In genomic region chr16:44493868-44494267, GRCm38 (mm10) we compare ENCODE assay signal across 9 mouse cellular contexts.
DNase-seq lines count a peak whose midpoint lies in the region; ATAC-seq and TF ChIP-seq lines count a peak whose summit lies in the region.
"Had no signal": no experiment of that assay in that cellular context is flagged by ENCODE, and none has a peak within 500 bp of the region (broad histone marks: within the 10 kb centered on the region; RNA-seq: fewer than 3 reads in every experiment).

No protein-coding gene starts in this region.

- TF ChIP-seq POLR2A in limb, embryonic 14.5 days (IDR thresholded peaks at IDR 0.05; ENCODE audit: borderline replicate concordance, extremely low read depth, insufficient read depth, insufficient read length), result no peak

- H3K4me1 ChIP-seq in forebrain, embryonic 14.5 days (ENCODE audit: control insufficient read depth, insufficient read depth, low read length), result peaks cover 23% of the 10 kb centered on the region; the same call in 1 of the 2 replicates
- peaks cover 21% of the 10 kb centered on the region for H3K4me1 ChIP-seq in limb, embryonic 14.5 days (ENCODE audit: control insufficient read depth, insufficient read depth, low read length)
- H3K4me1 ChIP-seq in liver, postnatal 0 days (ENCODE audit: insufficient read depth), result no peaks in the 10 kb centered on the region
- H3K4me1 ChIP-seq in liver, embryonic 11.5 days (replicated peaks; ENCODE audit: control insufficient read depth, insufficient read depth, low read length), result 0 out of 2 replicates have a peak, but pooled peaks cover 3% of the 10 kb centered on the region

- H3K9ac ChIP-seq in forebrain, embryonic 14.5 days (ENCODE audit: low read length), result no peak overlapping the region
- H3K9ac ChIP-seq in limb, embryonic 14.5 days (ENCODE audit: low read depth, low read length, severe bottlenecking), result no peak overlapping the region
- no peak overlapping the region for H3K9ac ChIP-seq in liver, postnatal 0 days (replicated peaks)
- H3K9ac ChIP-seq in liver, embryonic 11.5 days (ENCODE audit: low read depth, low read length), result no peak overlapping the region

- peak; percentile 62 for ATAC-seq in forebrain, embryonic 14.5 days
- no peak for ATAC-seq in limb, embryonic 14.5 days (ENCODE audit: low FRiP score, low read depth)
- no peak for ATAC-seq in liver, postnatal 0 days
- no peak for ATAC-seq in liver, embryonic 11.5 days (replicated peaks; ENCODE audit: low FRiP score)

- DNase-seq in cerebellum, postnatal 25 days, result peak; percentile 17 to 23
- DNase-seq in cerebellum, adult 9-10 months, result no peak
- peak; percentile 79 for DNase-seq in Muller cell, postnatal 12 days (ENCODE audit: inconsistent ontology term)
- peak; percentile 87 for DNase-seq in forebrain, embryonic 14.5 days (ENCODE audit: low spot score)
- no peak for DNase-seq in limb, embryonic 14.5 days (ENCODE audit: low spot score)
- DNase-seq in liver, postnatal 0 days, result no peak
- DNase-seq in liver, embryonic 11.5 days (ENCODE audit: low spot score), result no peak
- DNase-seq in thymus, postnatal 0 days (ENCODE audit: low spot score), result no peak

- no peak overlapping the region for H3K4me3 ChIP-seq in forebrain, embryonic 14.5 days (ENCODE audit: low read depth, low read length)
- H3K4me3 ChIP-seq in limb, embryonic 14.5 days (replicated peaks; ENCODE audit: low read length), result no peak overlapping the region
- H3K4me3 ChIP-seq in liver, postnatal 0 days (ENCODE audit: low read depth, low read length), result no peak overlapping the region
- no peak overlapping the region for H3K4me3 ChIP-seq in liver, embryonic 11.5 days (ENCODE audit: low read depth, low read length)
- H3K4me3 ChIP-seq: megakaryocyte, embryonic 14.5 days had no signal

- TF ChIP-seq EP300 in liver, postnatal 0 days (IDR thresholded peaks at IDR 0.05; ENCODE audit: low read depth), result no peak

- peaks cover 79% of the 10 kb centered on the region for H3K36me3 ChIP-seq in forebrain, embryonic 14.5 days (ENCODE audit: control insufficient read depth, insufficient read depth, low read length)
- H3K36me3 ChIP-seq in limb, embryonic 14.5 days (ENCODE audit: control insufficient read depth, insufficient read depth, low read length), result peaks cover 99% of the 10 kb centered on the region
- no peaks in the 10 kb centered on the region for H3K36me3 ChIP-seq in liver, postnatal 0 days (replicated peaks; ENCODE audit: insufficient read depth, low read length)
- H3K36me3 ChIP-seq in liver, embryonic 11.5 days (ENCODE audit: control insufficient read depth, insufficient read depth, low read length), result no peaks in the 10 kb centered on the region; the same call in none of the 2 replicates

- H3K9me3 ChIP-seq in forebrain, embryonic 14.5 days (replicated peaks; ENCODE audit: control insufficient read depth, low read length), result no peaks in the 10 kb centered on the region
- H3K9me3 ChIP-seq in limb, embryonic 14.5 days (ENCODE audit: control insufficient read depth, low read length), result no peaks in the 10 kb centered on the region
- H3K9me3 ChIP-seq in liver, postnatal 0 days (ENCODE audit: low read length), result no peaks in the 10 kb centered on the region
- no peaks in the 10 kb centered on the region for H3K9me3 ChIP-seq in liver, embryonic 11.5 days (ENCODE audit: control insufficient read depth, low read length)

- H3K27me3 ChIP-seq in forebrain, embryonic 14.5 days (replicated peaks; ENCODE audit: control insufficient read depth, insufficient read depth, low read length), result no peaks in the 10 kb centered on the region
- H3K27me3 ChIP-seq in limb, embryonic 14.5 days (ENCODE audit: control insufficient read depth, insufficient read depth, low read length), result no peaks in the 10 kb centered on the region
- H3K27me3 ChIP-seq in liver, postnatal 0 days (ENCODE audit: insufficient read depth, low read length), result no peaks in the 10 kb centered on the region
- H3K27me3 ChIP-seq in liver, embryonic 11.5 days (replicated peaks; ENCODE audit: control insufficient read depth, insufficient read depth, low read length), result no peaks in the 10 kb centered on the region

- 3% methylated on average over 6 of the region's 6 CpGs for WGBS in forebrain, embryonic 14.5 days
- WGBS in limb, embryonic 14.5 days, result 30% methylated on average over 6 of the region's 6 CpGs
- WGBS in liver, postnatal 0 days (ENCODE audit: insufficient replicate concordance), result 65% methylated on average over 6 of the region's 6 CpGs
- WGBS in liver, embryonic 11.5 days, result 61% methylated on average over 6 of the region's 6 CpGs

- 0 out of 2 replicates have a peak overlapping the region, but pooled peaks have one; percentile 9 for H3K4me2 ChIP-seq in forebrain, embryonic 14.5 days (ENCODE audit: low read length)
- H3K4me2 ChIP-seq in limb, embryonic 14.5 days (replicated peaks; ENCODE audit: low read depth, low read length, severe bottlenecking), result no peak overlapping the region
- no peak overlapping the region for H3K4me2 ChIP-seq in liver, postnatal 0 days (ENCODE audit: low read depth, low read length)
- no peak overlapping the region for H3K4me2 ChIP-seq in liver, embryonic 11.5 days

- TF ChIP-seq CTCF in liver, postnatal 0 days (IDR thresholded peaks at IDR 0.05; ENCODE audit: low read depth), result no peak

- H3K27ac ChIP-seq in forebrain, embryonic 14.5 days (ENCODE audit: low read depth, low read length), result peak overlapping the region; percentile 40
- H3K27ac ChIP-seq in limb, embryonic 14.5 days (replicated peaks; ENCODE audit: low read depth, low read length), result peak overlapping the region; percentile 34
- H3K27ac ChIP-seq in liver, postnatal 0 days (ENCODE audit: low read depth), result no peak overlapping the region
- no peak overlapping the region for H3K27ac ChIP-seq in liver, embryonic 11.5 days (ENCODE audit: low read depth, low read length)

Comparison
In these comparisons a context has a peak if more than half of its experiments do, and no peak if none do; other contexts are left out.
1. DNase-seq: peak in cerebellum, postnatal 25 days (2 of 2), Muller cell, postnatal 12 days (single experiment) and forebrain, embryonic 14.5 days (single experiment); none in cerebellum, adult 9-10 months (single experiment), limb, embryonic 14.5 days (single experiment), liver, postnatal 0 days (single experiment), liver, embryonic 11.5 days (single experiment) and thymus, postnatal 0 days (single experiment).
2. H3K27ac ChIP-seq: peak in forebrain, embryonic 14.5 days (single experiment) and limb, embryonic 14.5 days (single experiment); none in liver, postnatal 0 days (single experiment) and liver, embryonic 11.5 days (single experiment).